Mouse (Mus musculus) heart, embryonic 11.5 days (tissue): Measurements from ENCODE around the gene Sox6. TPM values are rescaled to one million over a fixed set of nuclear protein-coding genes. Genes with fewer than 3 reads are reported as not detected.

Experiments
- ATAC-seq: fragments of 200-750 bp; cut with Nextera tagmentation; replicated peaks from 2 replicates; pipeline ENCODE4 v1.8.0; 2017; ENCODE audit warnings: moderate library complexity; ENCODE audit not compliant: insufficient number of reproducible peaks, low FRiP score, low TSS enrichment
- H3K27ac ChIP-seq: fragments of 300-500 bp; sonication (generic); 2 replicates; pipeline ENCODE4 v1.5.1; 2014; ENCODE audit warnings: mild to moderate bottlenecking, low read depth, low read length
- H3K27me3 ChIP-seq: fragments of 300-500 bp; sonication (generic); 2 replicates; pipeline ENCODE4 v1.6.1; 2014; ENCODE audit warnings: mild to moderate bottlenecking, low read length, mixed read lengths; ENCODE audit not compliant: control insufficient read depth, insufficient read depth
- H3K36me3 ChIP-seq: fragments of 300-500 bp; sonication (generic); 2 replicates; pipeline ENCODE4 v1.6.1; 2014; ENCODE audit warnings: mild to moderate bottlenecking, low read length, moderate library complexity, mixed read lengths; ENCODE audit not compliant: control insufficient read depth, insufficient read depth
- H3K4me1 ChIP-seq: fragments of 300-500 bp; sonication (generic); 2 replicates; pipeline ENCODE4 v1.6.1; 2014; ENCODE audit warnings: low read length; ENCODE audit not compliant: control insufficient read depth, insufficient read depth
- H3K4me2 ChIP-seq: fragments of 300-500 bp; sonication (generic); 2 replicates; pipeline ENCODE4 v1.6.1; 2014; ENCODE audit warnings: mild to moderate bottlenecking, moderate library complexity
- H3K4me3 ChIP-seq: fragments of 300-500 bp; sonication (generic); 2 replicates; pipeline ENCODE4 v1.5.1; 2014; ENCODE audit warnings: low read depth, low read length
- H3K9ac ChIP-seq: fragments of 300-500 bp; sonication (generic); 2 replicates; pipeline ENCODE4 v1.6.1; 2014; ENCODE audit warnings: mild to moderate bottlenecking, low read depth, low read length, moderate library complexity
- H3K9me3 ChIP-seq: fragments of 300-500 bp; sonication (generic); replicated peaks from 2 replicates; pipeline ENCODE4 v1.6.1; 2016; ENCODE audit warnings: low read length; ENCODE audit not compliant: control insufficient read depth
- WGBS: fragments of 180-500 bp; shearing (Covaris S2); extraction: QIAGEN DNeasy Blood & Tissue Kit; methylation state at CpG from one replicate; pipeline ENCODE4 v1.1.7; 2014; ENCODE audit not compliant: insufficient replicate concordance; 5-methylcytosine and 5-hydroxymethylcytosine counted together
- polyA plus RNA-seq: library from polyadenylated mRNA; unstranded; fragments of >200 nt; fragmentation: Nextera tagmentation; extraction: Ambion mirVana; gene quantifications from 2 replicates; pipeline ENCODE4 v1.2.1, GENCODE M21; 2014

Gene Sox6
- polyA plus RNA-seq, 1 experiment from 2014 or later: 45.1 TPM

GRCm38 (mm10) chr7:115565060-115565426 is 473.6 kb downstream of the Sox6 start:
- Histone ChIP-seq H3K9me3 (no peaks in the 10 kb centered on the region), H3K4me2 (no peak overlapping the region), H3K9ac (no peak overlapping the region), H3K27me3 (no peaks in the 10 kb centered on the region), H3K4me3 (no peak overlapping the region), H3K36me3 (no peaks in the 10 kb centered on the region), H3K4me1 (peaks cover 8% of the 10 kb centered on the region), H3K27ac (no peak overlapping the region)
- no peak for ATAC-seq
- 69% methylated on average over 5 of the region's 5 CpGs for WGBS

- H3K27ac ChIP-seq: 0 out of 2 replicates have a peak overlapping the region, but pooled peaks have one; percentile 60
- H3K9ac ChIP-seq: no peak overlapping the region
- H3K9me3 ChIP-seq: no peaks in the 10 kb centered on the region
- H3K4me3 ChIP-seq: no peak overlapping the region
- H3K27me3 ChIP-seq: no peaks in the 10 kb centered on the region
- H3K36me3 ChIP-seq: no peaks in the 10 kb centered on the region
- no peak overlapping the region for H3K4me2 ChIP-seq
- 45% methylated on average over 6 of the region's 6 CpGs for WGBS
- no peak for ATAC-seq
- H3K4me1 ChIP-seq: peaks cover 8% of the 10 kb centered on the region
Measured at GRCm38 (mm10) chr7:115564359-115565059, 474.1 kb downstream of the Sox6 start.

- Histone ChIP-seq H3K4me2 (no peak overlapping the region), H3K36me3 (no peaks in the 10 kb centered on the region), H3K27me3 (no peaks in the 10 kb centered on the region), H3K9ac (no peak overlapping the region), H3K27ac (no peak overlapping the region), H3K9me3 (no peaks in the 10 kb centered on the region), H3K4me3 (no peak overlapping the region), H3K4me1 (0 out of 2 replicates have a peak, but pooled peaks cover 3% of the 10 kb centered on the region)
- no peak for ATAC-seq
- WGBS: 68% methylated on average over 3 of the region's 3 CpGs
Measured at GRCm38 (mm10) chr7:115556677-115557076, 481.9 kb downstream of the Sox6 start.

- 59% methylated on average over 7 of the region's 7 CpGs for WGBS
- Histone ChIP-seq H3K27ac (no peak overlapping the region), H3K4me2 (no peak overlapping the region), H3K4me3 (no peak overlapping the region), H3K9ac (no peak overlapping the region), H3K27me3 (no peaks in the 10 kb centered on the region), H3K4me1 (no peaks in the 10 kb centered on the region), H3K9me3 (no peaks in the 10 kb centered on the region), H3K36me3 (no peaks in the 10 kb centered on the region)
- ATAC-seq: no peak
Measured at GRCm38 (mm10) chr7:115550197-115550804, 488.3 kb downstream of the Sox6 start.

GRCm38 (mm10) chr7:115549670-115550069 is 488.9 kb downstream of the Sox6 start:
- no peak overlapping the region for H3K27ac ChIP-seq
- H3K9me3 ChIP-seq: no peaks in the 10 kb centered on the region
- H3K27me3 ChIP-seq: no peaks in the 10 kb centered on the region
- 71% methylated on average over 4 of the region's 4 CpGs for WGBS
- H3K36me3 ChIP-seq: no peaks in the 10 kb centered on the region
- no peaks in the 10 kb centered on the region for H3K4me1 ChIP-seq
- no peak for ATAC-seq
- H3K4me2 ChIP-seq: no peak overlapping the region
- no peak overlapping the region for H3K9ac ChIP-seq
- no peak overlapping the region for H3K4me3 ChIP-seq

- Histone ChIP-seq H3K27ac (no peak overlapping the region), H3K4me2 (no peak overlapping the region), H3K4me1 (no peaks in the 10 kb centered on the region; the same call in 1 of the 2 replicates), H3K9me3 (no peaks in the 10 kb centered on the region), H3K4me3 (no peak overlapping the region), H3K27me3 (no peaks in the 10 kb centered on the region), H3K36me3 (no peaks in the 10 kb centered on the region), H3K9ac (no peak overlapping the region)
- no peak for ATAC-seq
- WGBS: 81% methylated on average over 4 of the region's 4 CpGs
Measured at GRCm38 (mm10) chr7:115545585-115546374, 492.8 kb downstream of the Sox6 start.

GRCm38 (mm10) chr7:115543596-115543995 is 495.0 kb downstream of the Sox6 start:
- Histone ChIP-seq H3K9ac (no peak overlapping the region), H3K4me3 (no peak overlapping the region), H3K9me3 (no peaks in the 10 kb centered on the region), H3K4me2 (no peak overlapping the region), H3K27me3 (no peaks in the 10 kb centered on the region), H3K4me1 (no peaks in the 10 kb centered on the region; the same call in 1 of the 2 replicates), H3K27ac (no peak overlapping the region), H3K36me3 (no peaks in the 10 kb centered on the region)
- ATAC-seq: no peak
- 72% methylated on average over 4 of the region's 4 CpGs for WGBS

GRCm38 (mm10) chr7:115540261-115540660 is 498.3 kb downstream of the Sox6 start:
- no peak overlapping the region for H3K9ac ChIP-seq
- no peak for ATAC-seq
- no peaks in the 10 kb centered on the region for H3K36me3 ChIP-seq
- H3K4me3 ChIP-seq: no peak overlapping the region
- no peak overlapping the region for H3K4me2 ChIP-seq
- WGBS: 55% methylated on average over 2 of the region's 2 CpGs
- H3K27me3 ChIP-seq: no peaks in the 10 kb centered on the region
- H3K4me1 ChIP-seq: no peaks in the 10 kb centered on the region; the same call in 1 of the 2 replicates
- H3K9me3 ChIP-seq: no peaks in the 10 kb centered on the region
- no peak overlapping the region for H3K27ac ChIP-seq
